Mouse (Mus musculus) limb, embryonic 11.5 days (tissue): Measurements from ENCODE around the gene Rnf5. TPM values are rescaled to one million over a fixed set of nuclear protein-coding genes. Genes with fewer than 3 reads are reported as not detected.

ENCODE experiments used
- ATAC-seq: fragments of 200-750 bp; cut with Nextera tagmentation; 2 replicates; pipeline ENCODE4 v1.8.0; 2017; ENCODE audit warnings: low read depth; ENCODE audit not compliant: insufficient number of reproducible peaks, low FRiP score, low TSS enrichment
- DNase-seq: peaks from one replicate; pipeline ENCODE4 v3.0.0-alpha.2; 2015; ENCODE audit warnings: low spot score
- H3K27ac ChIP-seq: fragments of 300-500 bp; sonication (generic); replicated peaks from 2 replicates; pipeline ENCODE4 v1.5.1; 2014; ENCODE audit warnings: low read depth, mild to moderate bottlenecking, low read length
- H3K27me3 ChIP-seq: fragments of 300-500 bp; sonication (generic); 2 replicates; pipeline ENCODE4 v1.6.1; 2014; ENCODE audit warnings: mild to moderate bottlenecking, low read length, mixed read lengths; ENCODE audit not compliant: control insufficient read depth, insufficient read depth
- H3K36me3 ChIP-seq: fragments of 300-500 bp; sonication (generic); 2 replicates; pipeline ENCODE4 v1.6.1; 2014; ENCODE audit warnings: mild to moderate bottlenecking, low read length, moderate library complexity, mixed read lengths; ENCODE audit not compliant: control insufficient read depth, insufficient read depth
- H3K4me1 ChIP-seq: fragments of 300-500 bp; sonication (generic); 2 replicates; pipeline ENCODE4 v1.6.1; 2014; ENCODE audit warnings: low read length, mixed read lengths; ENCODE audit not compliant: control insufficient read depth, insufficient read depth
- H3K4me2 ChIP-seq: fragments of 300-500 bp; sonication (generic); 2 replicates; pipeline ENCODE4 v1.6.1; 2014; ENCODE audit warnings: low read depth, mild to moderate bottlenecking, moderate library complexity; ENCODE audit not compliant: severe bottlenecking
- H3K4me3 ChIP-seq: fragments of 300-500 bp; sonication (generic); 2 replicates; pipeline ENCODE4 v1.5.1; 2014; ENCODE audit warnings: low read depth, low read length
- H3K9ac ChIP-seq: fragments of 300-500 bp; sonication (generic); 2 replicates; pipeline ENCODE4 v1.6.1; 2014; ENCODE audit warnings: mild to moderate bottlenecking, low read length
- H3K9me3 ChIP-seq: fragments of 300-500 bp; sonication (generic); 2 replicates; pipeline ENCODE4 v1.6.1; 2016; ENCODE audit warnings: low read length; ENCODE audit not compliant: control insufficient read depth
- WGBS: fragments of 180-500 bp; shearing (Covaris S2); extraction: QIAGEN DNeasy Blood & Tissue Kit; methylation state at CpG from one replicate; pipeline ENCODE4 v1.1.7; 2014; 5-methylcytosine and 5-hydroxymethylcytosine counted together
- polyA plus RNA-seq: library from polyadenylated mRNA; unstranded; fragments of >200 nt; fragmentation: Nextera tagmentation; extraction: Ambion mirVana; gene quantifications from 2 replicates; pipeline ENCODE4 v1.2.1, GENCODE M21; 2014

Rnf5 gene
- polyA plus RNA-seq, 1 experiment from 2014 or later = 111 TPM

DNA sequence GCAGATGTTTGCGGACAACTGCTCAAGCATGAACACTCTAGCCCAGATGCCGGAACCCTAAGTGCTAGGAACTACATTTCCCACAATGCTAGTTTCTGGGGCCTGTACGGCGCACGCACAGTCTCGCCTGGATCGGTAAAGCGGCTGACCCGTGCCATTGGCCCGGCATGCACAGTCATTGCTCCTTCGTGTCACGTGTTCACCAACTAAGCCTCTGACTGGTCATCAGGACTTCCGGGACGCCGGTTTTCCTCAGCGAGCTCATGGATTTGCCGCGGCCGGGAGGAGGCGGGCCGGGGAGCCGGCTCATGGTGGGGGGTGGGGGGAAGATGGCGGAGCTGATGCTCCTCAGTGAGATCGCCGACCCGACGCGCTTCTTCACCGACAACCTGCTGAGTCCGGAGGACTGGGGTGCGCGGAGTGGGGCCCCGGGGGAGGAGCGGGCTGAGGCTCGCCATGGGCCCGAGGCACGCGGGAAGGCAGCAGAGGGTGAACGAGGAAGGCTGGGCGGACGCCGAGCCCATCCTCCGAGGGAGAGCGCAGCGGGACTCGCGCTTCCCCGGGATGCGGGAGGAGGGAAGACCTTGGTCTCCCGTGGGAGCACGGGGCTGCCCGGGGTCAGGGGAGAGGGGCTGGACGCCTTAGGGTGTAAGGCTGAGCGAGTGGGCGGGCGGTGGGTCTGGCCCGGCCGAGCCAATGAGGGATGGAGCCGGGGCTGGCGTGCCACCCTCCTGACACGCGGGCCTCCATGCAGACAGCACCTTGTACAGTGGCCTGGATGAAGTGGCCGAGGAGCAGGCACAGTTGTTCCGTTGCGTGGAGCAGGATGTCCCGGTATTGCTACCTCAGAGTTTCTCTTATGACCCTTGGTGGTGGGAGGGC lies 43.7 kb upstream of the Rnf5 start, which contains the start of gene Atf6b:
Gene Atf6b (plus strand): TSS at position 241 of the 882 bp plus-strand sequence.
- Histone ChIP-seq H3K4me2 (peak within 1 kb of the TSS; percentile 87), H3K9me3 (no peaks in the 10 kb centered on the region), H3K4me1 (peaks cover 7% of the 10 kb centered on the region; the same call in 1 of the 2 replicates), H3K27me3 (no peaks in the 10 kb centered on the region), H3K9ac (peak within 1 kb of the TSS; percentile 91), H3K4me3 (peak within 1 kb of the TSS; percentile 97), H3K27ac (peak within 1 kb of the TSS; percentile 62), H3K36me3 (peaks cover 10% of the 10 kb centered on the region)
- WGBS = 1% methylated on average over 63 of the region's 66 CpGs
- peak; percentile 94 for DNase-seq
- peak; percentile 96 for ATAC-seq

DNA sequence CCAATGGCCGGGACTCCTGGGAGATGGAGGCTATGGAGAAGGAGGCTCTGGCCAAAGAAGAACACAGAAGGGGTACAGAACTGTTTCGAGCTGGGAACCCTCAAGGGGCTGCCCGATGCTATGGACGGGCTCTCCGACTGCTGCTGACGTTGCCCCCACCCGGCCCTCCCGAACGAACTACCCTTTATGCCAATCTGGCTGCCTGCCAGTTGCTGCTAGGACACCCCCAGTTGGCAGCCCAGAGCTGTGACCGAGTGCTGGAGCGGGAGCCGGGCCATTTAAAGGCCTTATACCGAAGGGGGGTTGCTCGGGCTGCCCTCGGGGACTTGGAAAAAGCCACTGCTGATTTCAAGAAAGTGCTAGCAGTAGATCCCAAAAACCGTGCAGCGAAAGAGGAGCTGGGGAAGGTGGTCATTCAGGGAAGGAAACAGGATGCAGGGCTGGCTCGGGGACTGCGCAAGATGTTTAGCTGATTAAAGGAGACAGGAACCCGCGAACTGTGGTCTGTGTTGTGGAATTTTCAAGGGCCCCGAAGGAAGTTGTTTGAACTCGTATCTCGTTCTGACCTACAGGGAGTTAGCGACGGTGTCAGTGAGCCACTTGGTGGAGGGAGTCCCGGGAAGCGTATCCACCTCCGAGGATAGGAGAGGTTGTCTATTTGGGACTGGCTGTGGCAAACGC lies 42.5 kb upstream of the Rnf5 start:
- Histone ChIP-seq H3K9ac (no peak overlapping the region), H3K27ac (no peak overlapping the region), H3K4me3 (no peak overlapping the region), H3K4me1 (peaks cover 12% of the 10 kb centered on the region), H3K9me3 (no peaks in the 10 kb centered on the region), H3K36me3 (peaks cover 9% of the 10 kb centered on the region), H3K4me2 (no peak overlapping the region; the same call in 1 of the 2 replicates), H3K27me3 (no peaks in the 10 kb centered on the region)
- ATAC-seq (no peak), DNase-seq (no peak)
- 90% methylated on average over 30 of the region's 30 CpGs for WGBS

DNA sequence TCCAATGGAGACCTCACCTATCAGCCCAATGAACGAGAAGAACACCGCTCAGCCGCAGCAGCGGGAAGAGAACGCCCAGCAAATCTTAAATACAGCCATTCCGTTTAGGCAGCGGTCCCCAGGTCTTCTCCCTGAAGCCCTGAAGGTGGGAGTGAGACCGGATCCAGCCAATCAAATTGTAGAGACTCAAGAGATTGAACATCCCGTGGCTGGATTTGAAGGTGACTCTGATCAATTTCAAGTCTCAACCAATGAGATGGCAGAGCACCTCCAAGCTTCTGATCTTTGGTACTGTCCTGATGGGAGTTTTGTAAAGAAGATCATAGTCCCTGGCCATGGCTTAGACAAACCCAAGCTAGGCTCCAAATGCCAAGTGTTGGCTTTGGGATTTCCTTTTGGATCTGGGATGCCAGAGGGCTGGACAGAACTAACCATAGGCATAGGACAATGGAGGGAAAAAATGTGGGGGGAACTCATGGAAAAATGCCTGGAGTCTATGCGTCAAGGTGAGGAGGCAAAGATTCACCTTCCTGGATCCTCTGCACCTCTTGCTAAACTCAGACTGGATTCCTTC lies 41.9 kb upstream of the Rnf5 start:
- peaks cover 17% of the 10 kb centered on the region for H3K4me1 ChIP-seq
- ATAC-seq (no peak), DNase-seq (no peak)
- no peaks in the 10 kb centered on the region for H3K9me3 ChIP-seq
- H3K27ac ChIP-seq = no peak overlapping the region
- H3K27me3 ChIP-seq = no peaks in the 10 kb centered on the region
- H3K36me3 ChIP-seq = peaks cover 6% of the 10 kb centered on the region; the same call in 1 of the 2 replicates
- peak overlapping the region; percentile 38 for H3K4me2 ChIP-seq
- H3K9ac ChIP-seq = no peak overlapping the region
- WGBS = 46% methylated on average over 10 of the region's 10 CpGs
- H3K4me3 ChIP-seq = peak overlapping the region; percentile 55

DNA sequence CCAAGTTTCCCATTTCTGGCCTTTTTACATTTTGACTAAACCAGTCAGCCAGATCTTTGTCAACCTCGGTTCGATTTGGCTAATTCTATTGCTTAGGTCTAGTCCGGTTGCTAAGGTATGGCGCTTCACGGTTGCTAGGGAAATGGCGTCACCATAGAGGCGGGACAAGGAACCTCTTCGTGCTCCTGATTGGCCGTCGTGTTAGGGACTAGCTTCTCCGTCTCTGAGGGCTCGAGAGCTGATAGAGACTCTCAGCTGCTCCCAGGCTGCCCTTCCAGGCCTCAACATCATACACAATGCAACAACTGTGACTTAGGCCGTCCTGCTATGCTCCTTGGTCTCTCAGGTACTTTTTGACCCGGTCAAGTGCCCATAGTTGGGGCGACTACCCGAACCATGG lies 41.1 kb upstream of the Rnf5 start, which contains the start of gene Fkbpl:
Gene Fkbpl (plus strand): TSS at position 157 of the 400 bp plus-strand sequence.
- under 1% methylated on average over 16 of the region's 16 CpGs for WGBS

DNA sequence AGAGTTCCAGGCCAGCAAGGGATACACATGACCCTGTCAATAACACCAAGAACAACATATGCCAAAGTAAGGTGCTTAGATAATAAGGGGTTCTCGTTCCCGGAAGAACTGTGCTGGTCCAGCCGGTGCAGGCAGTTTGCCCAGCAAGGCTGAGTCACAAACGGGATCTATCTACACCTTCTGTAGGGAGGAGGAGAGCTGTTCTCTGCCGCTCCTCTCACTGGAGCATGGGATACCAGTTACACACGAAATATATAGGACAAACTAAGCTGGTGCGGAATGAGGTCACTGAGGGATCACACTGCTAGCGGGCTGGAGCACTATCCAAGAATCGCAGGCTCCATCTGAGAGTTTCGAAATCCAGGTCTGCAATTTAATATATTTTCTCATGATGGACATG lies 40.5 kb upstream of the Rnf5 start:
- H3K9me3 ChIP-seq = no peaks in the 10 kb centered on the region
- no peak overlapping the region for H3K9ac ChIP-seq
- WGBS = 82% methylated on average over 10 of the region's 10 CpGs
- H3K27me3 ChIP-seq = no peaks in the 10 kb centered on the region
- no peak overlapping the region for H3K27ac ChIP-seq
- DNase-seq = no peak
- ATAC-seq = no peak
- H3K4me1 ChIP-seq = peaks cover 17% of the 10 kb centered on the region
- H3K4me3 ChIP-seq = no peak overlapping the region
- H3K36me3 ChIP-seq = no peaks in the 10 kb centered on the region
- H3K4me2 ChIP-seq = no peak overlapping the region

More for the DNA sequence above, 41.1 kb upstream of the Rnf5 start, which contains the start of gene Fkbpl:
- peak within 1 kb of the TSS; percentile 55 for H3K4me3 ChIP-seq
- H3K9me3 ChIP-seq = no peaks in the 10 kb centered on the region
- 0 out of 2 replicates have a peak, but pooled peaks cover 2% of the 10 kb centered on the region for H3K36me3 ChIP-seq
- H3K4me1 ChIP-seq = peaks cover 17% of the 10 kb centered on the region
- DNase-seq (peak; percentile 97), ATAC-seq (peak; percentile 59)
- H3K4me2 ChIP-seq = peak within 1 kb of the TSS; percentile 38
- 0 out of 2 replicates have a peak within 1 kb of the TSS, but pooled peaks have one; percentile 30 for H3K27ac ChIP-seq
- no peaks in the 10 kb centered on the region for H3K27me3 ChIP-seq
- peak within 1 kb of the TSS; percentile 57 for H3K9ac ChIP-seq

DNA sequence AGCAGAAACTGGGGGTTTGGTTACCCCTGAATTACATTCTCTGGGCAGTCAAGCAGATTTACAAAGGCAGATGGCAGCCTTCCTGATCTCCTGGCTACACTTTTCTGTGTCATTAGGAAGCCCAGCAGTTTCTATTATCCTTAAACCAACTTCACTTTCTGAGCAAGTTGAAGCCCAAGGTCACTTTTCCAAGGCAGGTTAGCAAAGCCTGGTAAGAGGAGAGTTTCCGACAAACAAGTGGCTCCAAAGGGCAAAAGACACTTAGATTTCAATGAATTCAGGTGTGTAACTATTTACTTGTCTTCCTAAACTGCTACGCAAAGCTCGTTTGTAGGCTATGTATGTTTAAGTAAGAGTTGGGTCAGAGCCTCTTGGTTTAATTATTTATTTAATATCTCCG lies 39.9 kb upstream of the Rnf5 start:
- ATAC-seq (no peak), DNase-seq (no peak)
- Histone ChIP-seq H3K9me3 (no peaks in the 10 kb centered on the region), H3K36me3 (no peaks in the 10 kb centered on the region), H3K27ac (no peak overlapping the region), H3K4me2 (no peak overlapping the region), H3K9ac (no peak overlapping the region), H3K27me3 (no peaks in the 10 kb centered on the region), H3K4me1 (peaks cover 17% of the 10 kb centered on the region), H3K4me3 (no peak overlapping the region)
- WGBS = 94% methylated on average over 4 of the region's 4 CpGs

DNA sequence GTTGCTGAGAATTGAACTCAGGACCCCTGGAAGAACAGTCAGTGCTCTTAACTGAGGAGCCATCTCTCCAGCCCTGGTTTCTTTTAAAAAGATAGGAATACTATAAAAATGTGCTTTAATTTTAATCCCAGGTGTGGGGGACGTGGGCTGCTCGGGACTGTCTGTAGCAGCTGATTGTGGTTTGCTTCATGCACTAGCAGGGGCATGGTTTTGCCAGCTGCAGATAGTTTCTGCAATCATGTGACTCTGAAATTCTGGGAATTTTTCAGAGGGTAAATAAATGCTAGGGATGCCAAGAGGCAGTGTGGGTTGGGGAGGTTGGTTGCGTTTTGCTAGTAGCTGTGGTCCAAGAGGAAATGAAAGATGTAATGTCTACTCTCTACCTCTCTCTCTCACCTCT lies 38.5 kb upstream of the Rnf5 start:
- H3K36me3 ChIP-seq = no peaks in the 10 kb centered on the region
- peaks cover 11% of the 10 kb centered on the region for H3K4me1 ChIP-seq
- peak overlapping the region; percentile 83 for H3K27ac ChIP-seq
- no peak overlapping the region for H3K4me2 ChIP-seq
- H3K9ac ChIP-seq = no peak overlapping the region
- 84% methylated on average over 3 of the region's 3 CpGs for WGBS
- no peak for DNase-seq
- no peaks in the 10 kb centered on the region for H3K27me3 ChIP-seq
- H3K4me3 ChIP-seq = no peak overlapping the region
- no peak for ATAC-seq
- no peaks in the 10 kb centered on the region for H3K9me3 ChIP-seq
